Mouse (Mus musculus) layer of hippocampus, adult 2 months (tissue): ENCODE measurements at regions not wholly inside any gene's neighbourhood (a gene's known extent, or its start where the extent isn't known, plus 50 kb on each side); places are given as distances from the start of the nearest gene placed in this dataset.

Experiments used
- DNase-seq, 2 experiments: peaks; one replicate each; pipeline ENCODE4 v3.0.0; 2022; ENCODE audit warnings: low spot score in 2 of 2
- H3K27ac ChIP-seq: fragments of 200-600 bp; 2 replicates; pipeline ENCODE4 v1.8.1; 2022
- H3K4me3 ChIP-seq: fragments of 200-600 bp; 2 replicates; pipeline ENCODE4 v1.8.1; 2022; ENCODE audit warnings: mild to moderate bottlenecking
- CTCF ChIP-seq: fragments of 200-600 bp; conservative IDR thresholded peaks from 2 replicates; pipeline ENCODE4 v1.8.1; 2022; ENCODE audit warnings: antibody characterized with exemption, mild to moderate bottlenecking, moderate library complexity

- Histone ChIP-seq H3K27ac (no peak overlapping the region), H3K4me3 (no peak overlapping the region)
- DNase-seq = no peak
- TF ChIP-seq CTCF = no peak
Observed at GRCm38 (mm10) chr1:141926804-141927203, 1680.8 kb downstream of the Kcnt2 start.

- no peak for DNase-seq
- TF ChIP-seq CTCF = no peak
- Histone ChIP-seq H3K4me3 (no peak overlapping the region), H3K27ac (no peak overlapping the region)
Observed at GRCm38 (mm10) chr1:141948055-141948454, 1692.4 kb upstream of the B3galt2 start.

GRCm38 (mm10) chr1:141954323-141954867, 1686.1 kb upstream of the B3galt2 start:
- Histone ChIP-seq H3K4me3 (no peak overlapping the region), H3K27ac (no peak overlapping the region)
- DNase-seq = no peak
- no peak; the same call in 1 of the 2 replicates for TF ChIP-seq CTCF

- Histone ChIP-seq H3K4me3 (no peak overlapping the region), H3K27ac (no peak overlapping the region)
- DNase-seq = peak in 1 of 2 experiments; percentile 29
- peak; percentile 88 for TF ChIP-seq CTCF
Observed at GRCm38 (mm10) chr1:141961743-141962142, 1678.7 kb upstream of the B3galt2 start.

GRCm38 (mm10) chr1:141968133-141968532, 1672.3 kb upstream of the B3galt2 start:
- peak overlapping the region; percentile 80 for H3K27ac ChIP-seq
- no peak for TF ChIP-seq CTCF
- peak in 1 of 2 experiments; percentile 62 for DNase-seq
- no peak overlapping the region for H3K4me3 ChIP-seq

GRCm38 (mm10) chr1:141974329-141974728, 1666.1 kb upstream of the B3galt2 start:
- DNase-seq = no peak
- no peak for TF ChIP-seq CTCF
- Histone ChIP-seq H3K4me3 (no peak overlapping the region), H3K27ac (no peak overlapping the region)

- H3K4me3 ChIP-seq = no peak overlapping the region
- no peak for DNase-seq
- H3K27ac ChIP-seq = peak overlapping the region; percentile 51; the same call in 1 of the 2 replicates
- no peak for TF ChIP-seq CTCF
Observed at GRCm38 (mm10) chr1:141999769-142000168, 1640.7 kb upstream of the B3galt2 start.

- H3K4me3 ChIP-seq = no peak overlapping the region
Observed at GRCm38 (mm10) chr1:142000335-142000734, 1640.1 kb upstream of the B3galt2 start.

GRCm38 (mm10) chr1:142006316-142006715, 1634.1 kb upstream of the B3galt2 start:
- DNase-seq = peak; percentile 41 to 69
- TF ChIP-seq CTCF = no peak

More at GRCm38 (mm10) chr1:142000335-142000734, 1640.1 kb upstream of the B3galt2 start:
- H3K27ac ChIP-seq = no peak overlapping the region
- TF ChIP-seq CTCF = no peak
- no peak for DNase-seq

GRCm38 (mm10) chr1:142042751-142043150, 1597.7 kb upstream of the B3galt2 start:
- peak; percentile 58 to 81 for DNase-seq
- H3K4me3 ChIP-seq = no peak overlapping the region
- TF ChIP-seq CTCF = no peak
- peak overlapping the region; percentile 89 for H3K27ac ChIP-seq

More at GRCm38 (mm10) chr1:142006316-142006715, 1634.1 kb upstream of the B3galt2 start:
- H3K4me3 ChIP-seq = no peak overlapping the region
- peak overlapping the region; percentile 85 for H3K27ac ChIP-seq

GRCm38 (mm10) chr1:142055207-142055606, 1585.3 kb upstream of the B3galt2 start:
- Histone ChIP-seq H3K27ac (peak overlapping the region; percentile 83), H3K4me3 (no peak overlapping the region)
- peak in 1 of 2 experiments; percentile 56 for DNase-seq
- no peak for TF ChIP-seq CTCF
